Mouse (Mus musculus) MEL (cell line): ENCODE data around the gene Zfp683. TPM values are rescaled to one million over a fixed set of nuclear protein-coding genes. Genes with fewer than 3 reads are reported as not detected.

Source experiments
- DNase-seq: peaks from one replicate; pipeline ENCODE4 v3.0.0; 2011; ENCODE audit warnings: low read depth, low spot score
- H3K27ac ChIP-seq: 2 replicates; pipeline ENCODE4 v1.5.1; 2012; ENCODE audit warnings: low read depth, mild to moderate bottlenecking, control low read depth, low read length, moderate library complexity; ENCODE audit not compliant: control insufficient read depth
- H3K27me3 ChIP-seq, 2 experiments: fragments of 150-350 bp in 1 of 2; sonication (generic) in 1 of 2; 2 replicates each; pipeline ENCODE4 v1.6.1; 2012; ENCODE audit warnings: low read length in 2 of 2, mild to moderate bottlenecking in 2 of 2, improper control_type of control experiment in 1 of 2, moderate library complexity in 1 of 2; ENCODE audit not compliant: insufficient read depth in 2 of 2, control insufficient read depth in 1 of 2
- H3K36me3 ChIP-seq, 2 experiments: 2 replicates each; pipeline ENCODE4 v1.6.1; 2012 to 2014; ENCODE audit warnings: low read length in 2 of 2, improper control_type of control experiment in 1 of 2, inconsistent platforms in 1 of 2, mild to moderate bottlenecking in 1 of 2; ENCODE audit not compliant: insufficient read depth in 2 of 2, control insufficient read depth in 1 of 2
- H3K4me1 ChIP-seq, 2 experiments: fragments of 150-350 bp in 1 of 2; sonication (generic) in 1 of 2; 2 replicates each; pipeline ENCODE4 v1.6.1; 2012; ENCODE audit warnings: low read length in 2 of 2, improper control_type of control experiment in 1 of 2, mild to moderate bottlenecking in 1 of 2; ENCODE audit not compliant: insufficient read depth in 2 of 2, control insufficient read depth in 1 of 2
- H3K4me3 ChIP-seq, 2 experiments: fragments of 150-350 bp in 1 of 2; sonication (generic) in 1 of 2; 2 replicates each; pipeline ENCODE4 v1.5.1; 2012; ENCODE audit warnings: low read depth in 2 of 2, low read length in 2 of 2, mild to moderate bottlenecking in 2 of 2, moderate library complexity in 2 of 2, control low read depth in 1 of 2, improper control_type of control experiment in 1 of 2; ENCODE audit not compliant: control insufficient read depth in 1 of 2, insufficient read depth in 1 of 2
- H3K79me2 ChIP-seq: 2 replicates; pipeline ENCODE4 v1.6.1; 2012; ENCODE audit warnings: mild to moderate bottlenecking, low read length, moderate library complexity; ENCODE audit not compliant: control insufficient read depth, poor library complexity, insufficient read depth
- H3K9ac ChIP-seq: 2 replicates; pipeline ENCODE4 v1.6.1; 2012; ENCODE audit warnings: low read depth, mild to moderate bottlenecking, control low read depth, low read length, moderate library complexity; ENCODE audit not compliant: control insufficient read depth, poor library complexity, severe bottlenecking
- H3K9me3 ChIP-seq: fragments of 150-350 bp; sonication (generic); replicated peaks from 2 replicates; pipeline ENCODE4 v1.6.1; 2012; ENCODE audit warnings: mild to moderate bottlenecking, low read length, improper control_type of control experiment, moderate library complexity; ENCODE audit not compliant: insufficient read depth
- BHLHE40 ChIP-seq: IDR thresholded peaks from 2 replicates; pipeline ENCODE4 v1.6.1; 2012; ENCODE audit warnings: low read depth, mild to moderate bottlenecking, inconsistent platforms, low read length, improper control_type of control experiment, borderline replicate concordance
- CHD1 ChIP-seq: IDR thresholded peaks from 2 replicates; pipeline ENCODE4 v1.6.1; 2012; ENCODE audit warnings: low read depth, mild to moderate bottlenecking, inconsistent platforms, low read length, improper control_type of control experiment
- CHD2 ChIP-seq: IDR thresholded peaks from 2 replicates; pipeline ENCODE4 v1.6.1; 2011; ENCODE audit warnings: low read length, improper control_type of control experiment
- CTCF ChIP-seq, 3 experiments: IDR thresholded peaks in 2 of 3; conservative IDR thresholded peaks in 1 of 3; 2 replicates each; pipeline ENCODE4 v1.5.1; 2011 to 2012; ENCODE audit warnings: low read length in 3 of 3, low read depth in 2 of 3, mild to moderate bottlenecking in 2 of 3, improper control_type of control experiment in 1 of 3, inconsistent platforms in 1 of 3, mixed read lengths in 1 of 3, moderate library complexity in 1 of 3; ENCODE audit not compliant: control insufficient read depth in 1 of 3, insufficient read depth in 1 of 3, poor library complexity in 1 of 3, severe bottlenecking in 1 of 3
- ETS1 ChIP-seq: IDR thresholded peaks from 2 replicates; pipeline ENCODE4 v1.6.1; 2012; ENCODE audit warnings: low read depth, mild to moderate bottlenecking, inconsistent platforms, low read length, improper control_type of control experiment, moderate library complexity
- GABPA ChIP-seq: IDR thresholded peaks from 2 replicates; pipeline ENCODE4 v1.6.1; 2012; ENCODE audit warnings: low read depth, mild to moderate bottlenecking, inconsistent platforms, low read length, improper control_type of control experiment, moderate library complexity
- GATA1 ChIP-seq: IDR thresholded peaks from 2 replicates; pipeline ENCODE4 v1.6.1; 2011; ENCODE audit warnings: low read depth, low read length, improper control_type of control experiment
- JUND ChIP-seq: IDR thresholded peaks from 2 replicates; pipeline ENCODE4 v1.6.1; 2011; ENCODE audit warnings: low read depth, mild to moderate bottlenecking, improper control_type of control experiment, low read length
- MAX ChIP-seq: IDR thresholded peaks from 2 replicates; pipeline ENCODE4 v1.6.1; 2011; ENCODE audit warnings: low read length, improper control_type of control experiment
- MYB ChIP-seq: IDR thresholded peaks from 2 replicates; pipeline ENCODE4 v1.6.1; 2011; ENCODE audit warnings: mild to moderate bottlenecking, low read depth, low read length, improper control_type of control experiment
- NELFE ChIP-seq: IDR thresholded peaks from 2 replicates; pipeline ENCODE4 v1.6.1; 2011; ENCODE audit warnings: low read depth, low read length, improper control_type of control experiment
- POLR2A ChIP-seq, 2 experiments: IDR thresholded peaks; 2 replicates each; pipeline ENCODE4 v1.6.1; 2011 to 2012; ENCODE audit warnings: low read length in 2 of 2, mild to moderate bottlenecking in 2 of 2, control low read depth in 1 of 2, improper control_type of control experiment in 1 of 2, low read depth in 1 of 2, moderate library complexity in 1 of 2; ENCODE audit not compliant: control insufficient read depth in 1 of 2, insufficient read depth in 1 of 2, poor library complexity in 1 of 2
- POLR2AphosphoS2 ChIP-seq: IDR thresholded peaks from 2 replicates; pipeline ENCODE4 v1.6.1; 2011; ENCODE audit warnings: low read length, improper control_type of control experiment
- POLR2AphosphoS5 ChIP-seq: IDR thresholded peaks from 2 replicates; pipeline ENCODE4 v1.6.1; 2012; ENCODE audit warnings: low read depth, borderline replicate concordance, mild to moderate bottlenecking, inconsistent platforms, low read length, moderate library complexity, mixed read lengths
- RAD21 ChIP-seq: IDR thresholded peaks from 2 replicates; pipeline ENCODE4 v1.6.1; 2011; ENCODE audit warnings: mild to moderate bottlenecking, low read depth, low read length, improper control_type of control experiment
- RCOR1 ChIP-seq: IDR thresholded peaks from 2 replicates; pipeline ENCODE4 v1.6.1; 2012; ENCODE audit warnings: low read depth, mild to moderate bottlenecking, inconsistent platforms, low read length, improper control_type of control experiment
- SIN3A ChIP-seq: IDR thresholded peaks from 2 replicates; pipeline ENCODE4 v1.6.1; 2012; ENCODE audit warnings: low read length, improper control_type of control experiment, inconsistent platforms
- SMC3 ChIP-seq: IDR thresholded peaks from 2 replicates; pipeline ENCODE4 v1.6.1; 2011; ENCODE audit warnings: low read depth, low read length, improper control_type of control experiment
- TAL1 ChIP-seq: IDR thresholded peaks from 2 replicates; pipeline ENCODE4 v1.6.1; 2012; ENCODE audit warnings: mild to moderate bottlenecking, inconsistent platforms, low read length, moderate library complexity, mixed read lengths
- TBP ChIP-seq: IDR thresholded peaks from 2 replicates; pipeline ENCODE4 v1.8.0; 2011; ENCODE audit warnings: low read depth, low read length, improper control_type of control experiment
- USF1 ChIP-seq: IDR thresholded peaks from 2 replicates; pipeline ENCODE4 v1.6.1; 2014; ENCODE audit warnings: low read depth, mild to moderate bottlenecking, inconsistent platforms, low read length, improper control_type of control experiment, moderate library complexity
- ZC3H11A ChIP-seq: IDR thresholded peaks from 2 replicates; pipeline ENCODE4 v1.6.1; 2012; ENCODE audit warnings: low read depth, mild to moderate bottlenecking, inconsistent platforms, low read length, improper control_type of control experiment
- ZKSCAN1 ChIP-seq: IDR thresholded peaks from 2 replicates; pipeline ENCODE4 v1.6.1; 2012; ENCODE audit warnings: low read depth, mild to moderate bottlenecking, inconsistent platforms, low read length, improper control_type of control experiment, moderate library complexity
- polyA plus RNA-seq, 2 experiments: library from polyadenylated mRNA; stranded (reverse) in 1 of 2; unstranded in 1 of 2; fragments of >175 nt in 1 of 2; fragments of >200 nt in 1 of 2; gene quantifications; 2 replicates each; pipeline versions ENCODE4 v1.2.1 to v1.2.4; 2012; ENCODE audit warnings: low replicate concordance in 2 of 2, low read depth in 1 of 2; ENCODE audit not compliant: insufficient read length in 2 of 2, insufficient read depth in 1 of 2, missing spikeins in 1 of 2
- total RNA-seq: library from RNA; depleted of rRNA; stranded (reverse); fragments of 300-350 nt; gene quantifications from 2 replicates; pipeline ENCODE4 v1.2.3, GENCODE M21; 2012

Zfp683 gene
- total and polyA plus RNA-seq, 3 experiments, result not detected

DNA sequence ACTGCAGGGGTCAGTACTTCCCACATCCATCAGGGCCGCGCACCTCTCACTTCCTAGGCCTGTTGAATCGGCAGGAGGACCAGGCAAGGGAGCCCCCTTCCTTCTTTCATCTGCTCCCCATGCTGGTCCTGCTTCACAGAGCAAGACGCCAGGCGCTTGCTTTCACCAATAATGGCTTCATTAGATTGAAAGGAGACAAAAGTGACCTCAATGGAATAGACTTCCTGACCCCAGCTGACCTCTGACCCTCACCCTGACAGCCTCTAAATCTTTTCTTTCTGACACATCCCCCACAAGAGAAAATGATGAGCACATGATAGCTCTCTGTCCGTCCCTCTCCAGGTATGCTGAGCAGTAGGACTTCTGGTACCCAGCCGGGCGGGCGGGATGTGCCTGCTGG, 27.8 kb upstream of the Zfp683 start:
- TF ChIP-seq NELFE, result no peak
- no peak for TF ChIP-seq RAD21
- TF ChIP-seq POLR2A (IDR thresholded peaks at IDR 0.05; ENCODE audit: control insufficient read depth in 1 of 2, insufficient read depth in 1 of 2, low read depth in 1 of 2, low read length in 2 of 2, poor library complexity in 1 of 2), result no peak
- DNase-seq, result no peak

DNA sequence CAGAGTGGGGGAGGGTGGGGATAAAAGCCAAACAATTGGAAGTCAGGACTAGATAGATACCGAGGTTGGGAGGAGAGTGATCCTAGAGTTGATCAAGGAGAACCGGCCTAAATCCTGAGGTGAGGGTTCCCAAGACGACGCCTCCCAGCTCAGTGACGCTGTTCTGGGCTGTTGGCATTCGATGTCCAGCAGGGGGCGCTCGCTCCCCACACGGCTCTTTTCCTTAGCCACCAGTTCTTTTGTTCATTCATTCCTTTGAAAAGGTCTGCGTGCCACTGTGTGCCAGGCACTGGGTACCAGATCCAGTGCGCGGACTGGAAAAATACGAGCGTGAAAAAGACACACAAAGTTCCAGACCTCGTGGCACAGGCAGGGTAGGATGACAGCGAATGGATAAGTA, 17.7 kb upstream of the Zfp683 start:
- no peaks in the 10 kb centered on the region for H3K9me3 ChIP-seq
- TF ChIP-seq SMC3 (peak; percentile 90), JUND (no peak), RAD21 (peak; percentile 93), ZC3H11A (peak; percentile 91), SIN3A (peak; percentile 39; the same call in 1 of the 2 replicates), POLR2AphosphoS2 (no peak), GABPA (no peak), MAX (no peak), POLR2AphosphoS5 (no peak), CTCF (IDR thresholded peaks at IDR 0.05 in 2 of 3, conservative IDR thresholded peaks at IDR 0.05 in 1 of 3; ENCODE audit: control insufficient read depth in 1 of 3, insufficient read depth in 1 of 3, low read depth in 2 of 3, low read length in 3 of 3, poor library complexity in 1 of 3, severe bottlenecking in 1 of 3) (peak; percentile 92 to 98 (median 96)), ZKSCAN1 (no peak)
- TF ChIP-seq, all 39 proteins: peak for 5
- Histone ChIP-seq H3K36me3 (no peaks in the 10 kb centered on the region), H3K4me1 (no peaks in the 10 kb centered on the region), H3K9ac (no peak overlapping the region), H3K79me2 (no peaks in the 10 kb centered on the region), H3K4me3 (no peak overlapping the region), H3K27ac (no peak overlapping the region), H3K27me3 (peaks cover 0 to 2% of the 10 kb centered on the region in 2 experiments; a peak in 3 of 4 replicates)
- peak; percentile 68 for DNase-seq

More for the DNA sequence above, 27.8 kb upstream of the Zfp683 start:
- Histone ChIP-seq H3K27ac (no peak overlapping the region), H3K9ac (no peak overlapping the region), H3K4me1 (no peaks in the 10 kb centered on the region), H3K36me3 (no peaks in the 10 kb centered on the region), H3K27me3 (no peaks in the 10 kb centered on the region), H3K79me2 (no peaks in the 10 kb centered on the region), H3K9me3 (no peaks in the 10 kb centered on the region), H3K4me3 (no peak overlapping the region)

DNA sequence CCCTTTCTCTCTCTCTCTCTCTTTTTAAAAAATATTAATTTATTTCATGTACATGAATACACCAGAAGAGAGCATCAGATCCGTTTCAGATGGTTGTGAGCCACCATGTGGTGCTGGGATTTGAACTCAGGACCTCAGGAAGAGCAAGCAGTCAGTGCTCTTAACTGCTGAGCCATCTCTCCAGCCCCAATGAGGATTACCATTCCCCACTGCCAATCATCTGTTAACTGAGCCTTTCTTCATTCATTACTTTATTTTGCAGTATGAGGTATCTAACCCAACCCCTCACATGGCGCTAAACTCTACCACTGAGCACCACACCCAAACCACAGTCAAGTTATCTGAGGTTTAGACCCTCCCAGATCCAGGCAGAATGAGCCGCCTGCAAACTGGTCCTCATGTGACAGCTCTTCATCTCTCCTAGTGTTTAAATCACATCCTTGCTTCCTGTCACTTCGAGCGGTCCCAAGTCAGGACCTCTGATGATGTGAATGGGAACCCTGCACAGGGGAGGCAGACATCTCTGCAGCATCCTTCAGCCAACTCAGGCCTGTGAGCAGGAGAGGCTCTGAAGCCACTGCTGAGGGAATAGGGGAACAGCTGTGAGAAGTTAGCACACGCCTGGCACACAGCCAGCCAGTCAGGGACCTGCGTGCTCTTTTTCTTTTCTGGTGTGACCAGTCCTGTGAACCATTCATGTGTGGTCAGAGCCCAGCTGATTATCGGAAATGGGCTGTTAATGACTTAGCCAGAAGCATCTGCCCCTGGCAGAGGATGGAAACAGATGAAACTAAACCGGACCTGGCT, 12.1 kb upstream of the Zfp683 start:
- Histone ChIP-seq H3K79me2 (no peaks in the 10 kb centered on the region), H3K9ac (no peak overlapping the region), H3K27me3 (no peaks in the 10 kb centered on the region; a peak in 1 of 4 replicates), H3K27ac (no peak overlapping the region), H3K36me3 (no peaks in the 10 kb centered on the region), H3K4me1 (no peaks in the 10 kb centered on the region), H3K9me3 (no peaks in the 10 kb centered on the region), H3K4me3 (no peak overlapping the region)
- peak; percentile 81 for DNase-seq
- TF ChIP-seq GATA1 (no peak), BHLHE40 (peak; percentile 43; the same call in 1 of the 2 replicates), GABPA (no peak), NELFE (no peak), RCOR1 (peak; percentile 75), MAX (no peak), CHD2 (no peak), MYB (no peak), USF1 (peak; percentile 35; the same call in 1 of the 2 replicates), CHD1 (no peak), TBP (peak; percentile 92), TAL1 (no peak), ETS1 (peak; percentile 63)
